Mouse (Mus musculus): ENCODE measurements around the gene Mtx1.

GRCm38 (mm10) chr3:89166945-89167344 is 59.9 kb downstream of the Mtx1 start:
- TF ChIP-seq CTCF (IDR thresholded peaks at IDR 0.05; ENCODE audit: low read depth) (no peak), EP300 (IDR thresholded peaks at IDR 0.05; ENCODE audit: low read depth) (no peak)
